Mouse (Mus musculus): ENCODE data around the gene Sag. TPM values are rescaled to one million over a fixed set of nuclear protein-coding genes. Genes with fewer than 3 reads are reported as not detected.
"Not testable (repeated sequence)": the region's sequence is repeated elsewhere in the genome, so short reads cannot be mapped to it uniquely, and the experiment has no call there.

Sag gene
- polyA plus RNA-seq, 1 experiment from 2014 or later, result 1.5 TPM

GRCm38 (mm10) chr1:87827476-87827875 is 24.0 kb downstream of the Sag start:
- H3K9ac ChIP-seq (ENCODE audit: low read depth, low read length); H3K4me2 ChIP-seq; H3K27ac ChIP-seq (ENCODE audit: low read depth, low read length); H3K36me3 ChIP-seq (ENCODE audit: control insufficient read depth, insufficient read depth, low read length); H3K4me3 ChIP-seq (ENCODE audit: low read depth, low read length); H3K4me1 ChIP-seq (ENCODE audit: control insufficient read depth, insufficient read depth, low read length); ATAC-seq (replicated peaks; ENCODE audit: insufficient number of reproducible peaks, low FRiP score, low TSS enrichment); H3K27me3 ChIP-seq (ENCODE audit: control insufficient read depth, insufficient read depth, low read length); H3K9me3 ChIP-seq (replicated peaks; ENCODE audit: control insufficient read depth, low read length): not testable (repeated sequence)
- 89% methylated on average over 1 of the region's 1 CpGs for WGBS (ENCODE audit: insufficient replicate concordance)

- H3K4me1 ChIP-seq (ENCODE audit: control insufficient read depth, insufficient read depth, low read length), result peaks cover 4% of the 10 kb centered on the region; the same call in 1 of the 2 replicates
- H3K27ac ChIP-seq (ENCODE audit: low read depth, low read length), result no peak overlapping the region
- no peak overlapping the region for H3K9ac ChIP-seq (ENCODE audit: low read depth, low read length)
- H3K27me3 ChIP-seq (ENCODE audit: control insufficient read depth, insufficient read depth, low read length), result no peaks in the 10 kb centered on the region
- no peak overlapping the region for H3K4me2 ChIP-seq
- no peak overlapping the region for H3K4me3 ChIP-seq (ENCODE audit: low read depth, low read length)
- no peak for ATAC-seq (replicated peaks; ENCODE audit: insufficient number of reproducible peaks, low FRiP score, low TSS enrichment)
- no peaks in the 10 kb centered on the region for H3K36me3 ChIP-seq (ENCODE audit: control insufficient read depth, insufficient read depth, low read length)
- no peaks in the 10 kb centered on the region for H3K9me3 ChIP-seq (replicated peaks; ENCODE audit: control insufficient read depth, low read length)
- WGBS (ENCODE audit: insufficient replicate concordance), result 53% methylated on average over 9 of the region's 9 CpGs
These were observed 24.7 kb downstream of the Sag start for GRCm38 (mm10) chr1:87828185-87828584.

GRCm38 (mm10) chr1:87828926-87829580 is 25.6 kb downstream of the Sag start:
- H3K36me3 ChIP-seq (ENCODE audit: control insufficient read depth, insufficient read depth, low read length), result no peaks in the 10 kb centered on the region
- no peak overlapping the region for H3K4me3 ChIP-seq (ENCODE audit: low read depth, low read length)
- H3K4me1 ChIP-seq (ENCODE audit: control insufficient read depth, insufficient read depth, low read length), result peaks cover 4% of the 10 kb centered on the region; the same call in 1 of the 2 replicates
- no peak overlapping the region for H3K9ac ChIP-seq (ENCODE audit: low read depth, low read length)
- H3K4me2 ChIP-seq, result no peak overlapping the region
- no peak overlapping the region for H3K27ac ChIP-seq (ENCODE audit: low read depth, low read length)
- WGBS (ENCODE audit: insufficient replicate concordance), result 50% methylated on average over 7 of the region's 7 CpGs
- H3K27me3 ChIP-seq (ENCODE audit: control insufficient read depth, insufficient read depth, low read length), result no peaks in the 10 kb centered on the region
- H3K9me3 ChIP-seq (replicated peaks; ENCODE audit: control insufficient read depth, low read length), result no peaks in the 10 kb centered on the region
- no peak for ATAC-seq (replicated peaks; ENCODE audit: insufficient number of reproducible peaks, low FRiP score, low TSS enrichment)

- no peak overlapping the region for H3K9ac ChIP-seq (ENCODE audit: low read depth, low read length)
- peaks cover 4% of the 10 kb centered on the region; the same call in 1 of the 2 replicates for H3K4me1 ChIP-seq (ENCODE audit: control insufficient read depth, insufficient read depth, low read length)
- no peak overlapping the region for H3K4me3 ChIP-seq (ENCODE audit: low read depth, low read length)
- H3K9me3 ChIP-seq (replicated peaks; ENCODE audit: control insufficient read depth, low read length), result no peaks in the 10 kb centered on the region
- H3K27me3 ChIP-seq (ENCODE audit: control insufficient read depth, insufficient read depth, low read length), result no peaks in the 10 kb centered on the region
- WGBS (ENCODE audit: insufficient replicate concordance), result 50% methylated on average over 6 of the region's 6 CpGs
- no peaks in the 10 kb centered on the region for H3K36me3 ChIP-seq (ENCODE audit: control insufficient read depth, insufficient read depth, low read length)
- ATAC-seq (replicated peaks; ENCODE audit: insufficient number of reproducible peaks, low FRiP score, low TSS enrichment), result no peak
- no peak overlapping the region for H3K27ac ChIP-seq (ENCODE audit: low read depth, low read length)
- no peak overlapping the region for H3K4me2 ChIP-seq
These were observed 26.2 kb downstream of the Sag start for GRCm38 (mm10) chr1:87829621-87830211.

GRCm38 (mm10) chr1:87836453-87836852 is 33.0 kb downstream of the Sag start:
- Histone ChIP-seq H3K4me2 (no peak overlapping the region), H3K4me1 (ENCODE audit: control insufficient read depth, insufficient read depth, low read length) (no peaks in the 10 kb centered on the region), H3K36me3 (ENCODE audit: control insufficient read depth, insufficient read depth, low read length) (no peaks in the 10 kb centered on the region), H3K9ac (ENCODE audit: low read depth, low read length) (no peak overlapping the region), H3K4me3 (ENCODE audit: low read depth, low read length) (no peak overlapping the region), H3K9me3 (replicated peaks; ENCODE audit: control insufficient read depth, low read length) (no peaks in the 10 kb centered on the region), H3K27ac (ENCODE audit: low read depth, low read length) (no peak overlapping the region), H3K27me3 (ENCODE audit: control insufficient read depth, insufficient read depth, low read length) (no peaks in the 10 kb centered on the region)
- no peak for ATAC-seq (replicated peaks; ENCODE audit: insufficient number of reproducible peaks, low FRiP score, low TSS enrichment)
- 57% methylated on average over 1 of the region's 1 CpGs for WGBS (ENCODE audit: insufficient replicate concordance)

- no peak for ATAC-seq (replicated peaks; ENCODE audit: insufficient number of reproducible peaks, low FRiP score, low TSS enrichment)
- H3K9me3 ChIP-seq (replicated peaks; ENCODE audit: control insufficient read depth, low read length), result no peaks in the 10 kb centered on the region
- no peaks in the 10 kb centered on the region for H3K27me3 ChIP-seq (ENCODE audit: control insufficient read depth, insufficient read depth, low read length)
- H3K36me3 ChIP-seq (ENCODE audit: control insufficient read depth, insufficient read depth, low read length), result no peaks in the 10 kb centered on the region
- H3K4me3 ChIP-seq (ENCODE audit: low read depth, low read length), result no peak overlapping the region
- H3K9ac ChIP-seq (ENCODE audit: low read depth, low read length), result no peak overlapping the region
- 44% methylated on average over 5 of the region's 5 CpGs for WGBS (ENCODE audit: insufficient replicate concordance)
- no peaks in the 10 kb centered on the region for H3K4me1 ChIP-seq (ENCODE audit: control insufficient read depth, insufficient read depth, low read length)
- H3K27ac ChIP-seq (ENCODE audit: low read depth, low read length), result no peak overlapping the region
- H3K4me2 ChIP-seq, result no peak overlapping the region
These were observed 33.5 kb downstream of the Sag start for GRCm38 (mm10) chr1:87837018-87837417.

GRCm38 (mm10) chr1:87840411-87841208 is 37.1 kb downstream of the Sag start:
- Histone ChIP-seq H3K36me3 (ENCODE audit: control insufficient read depth, insufficient read depth, low read length) (no peaks in the 10 kb centered on the region), H3K4me1 (ENCODE audit: control insufficient read depth, insufficient read depth, low read length) (no peaks in the 10 kb centered on the region), H3K4me3 (ENCODE audit: low read depth, low read length) (no peak overlapping the region), H3K27ac (ENCODE audit: low read depth, low read length) (no peak overlapping the region), H3K9me3 (replicated peaks; ENCODE audit: control insufficient read depth, low read length) (no peaks in the 10 kb centered on the region), H3K4me2 (no peak overlapping the region), H3K9ac (ENCODE audit: low read depth, low read length) (no peak overlapping the region), H3K27me3 (ENCODE audit: control insufficient read depth, insufficient read depth, low read length) (no peaks in the 10 kb centered on the region)
- no peak for ATAC-seq (replicated peaks; ENCODE audit: insufficient number of reproducible peaks, low FRiP score, low TSS enrichment)
- 68% methylated on average over 11 of the region's 11 CpGs for WGBS (ENCODE audit: insufficient replicate concordance)

GRCm38 (mm10) chr1:87846801-87847474 is 43.5 kb downstream of the Sag start:
- ATAC-seq (replicated peaks; ENCODE audit: insufficient number of reproducible peaks, low FRiP score, low TSS enrichment), result no peak
- Histone ChIP-seq H3K27me3 (ENCODE audit: control insufficient read depth, insufficient read depth, low read length) (no peaks in the 10 kb centered on the region; the same call in 1 of the 2 replicates), H3K9me3 (replicated peaks; ENCODE audit: control insufficient read depth, low read length) (no peaks in the 10 kb centered on the region), H3K36me3 (ENCODE audit: control insufficient read depth, insufficient read depth, low read length) (no peaks in the 10 kb centered on the region), H3K4me2 (no peak overlapping the region), H3K27ac (ENCODE audit: low read depth, low read length) (no peak overlapping the region), H3K9ac (ENCODE audit: low read depth, low read length) (no peak overlapping the region), H3K4me1 (ENCODE audit: control insufficient read depth, insufficient read depth, low read length) (peaks cover 15% of the 10 kb centered on the region), H3K4me3 (ENCODE audit: low read depth, low read length) (no peak overlapping the region)
- WGBS (ENCODE audit: insufficient replicate concordance), result 41% methylated on average over 2 of the region's 2 CpGs

Measured in heart, embryonic 11.5 days (tissue).